Mouse (Mus musculus): ENCODE results near the gene Il13ra1. TPM values are rescaled to one million over a fixed set of nuclear protein-coding genes. Genes with fewer than 3 reads are reported as not detected.

Gene Il13ra1
- total RNA-seq, 2 experiments from 2014 or later = 3.8 to 4.3 TPM

- TF ChIP-seq CTCF (IDR thresholded peaks at IDR 0.05) = peak; percentile 31
- no peak for DNase-seq (ENCODE audit: extremely low spot score in 1 of 2, low spot score in 2 of 2)
- intact Hi-C loops (cut with DNase I) = no loop called here
- H3K4me3 ChIP-seq = no peak overlapping the region
- H3K27ac ChIP-seq = no peak overlapping the region
These were observed 97.6 kb downstream of the Il13ra1 start for GRCm38 (mm10) chrX:36209554-36209953.

GRCm38 (mm10) chrX:36211216-36211615 is 99.3 kb downstream of the Il13ra1 start:
- DNase-seq (ENCODE audit: extremely low spot score in 1 of 2, low spot score in 2 of 2) = no peak
- intact Hi-C loops (cut with DNase I) = no loop called here
- no peak for TF ChIP-seq CTCF (IDR thresholded peaks at IDR 0.05)
- no peak overlapping the region for H3K4me3 ChIP-seq
- H3K27ac ChIP-seq = no peak overlapping the region

Other genes with a start within 250 kb of the Il13ra1 start
- 1 to 10 TPM; 5.7 to 6.7 TPM for gene Dock11, start 223.3 kb upstream of the Il13ra1 start, total RNA-seq (2021)
- 10 to 100 TPM; 55.3 to 72.1 TPM for gene Zcchc12, start 83.8 kb downstream of the Il13ra1 start, total RNA-seq (2021)
- gene Lonrf3, start 216.2 kb downstream of the Il13ra1 start, total RNA-seq (2021) = 10 to 100 TPM; 15.8 to 20.4 TPM